Mouse (Mus musculus): ENCODE data around the gene Itga9.

- TF ChIP-seq POLR2A (IDR thresholded peaks at IDR 0.05; ENCODE audit: borderline replicate concordance, insufficient read depth, low read length) (no peak), CTCF (IDR thresholded peaks at IDR 0.05; ENCODE audit: borderline replicate concordance, insufficient read depth, low read depth, low read length) (no peak)
Measured at GRCm38 (mm10) chr9:118900677-118901076, 294.2 kb downstream of the Itga9 start.
